Mouse (Mus musculus) spleen, adult 2 months (tissue): ENCODE results near the gene Ajm1. TPM values are rescaled to one million over a fixed set of nuclear protein-coding genes. Genes with fewer than 3 reads are reported as not detected.

Source experiments
- DNase-seq, 2 experiments: peaks; one replicate each; pipeline versions ENCODE4 v3.0.0 to v3.0.0-alpha.2; 2012 to 2021; ENCODE audit warnings: low spot score in 2 of 2, low read depth in 1 of 2
- H3K27ac ChIP-seq: fragments of 200-500 bp; 2 replicates; pipeline ENCODE4 v1.5.1; 2012; ENCODE audit warnings: low read length, inconsistent platforms; ENCODE audit not compliant: insufficient read depth
- H3K27me3 ChIP-seq: fragments of 200-500 bp; 2 replicates; pipeline ENCODE4 v1.6.1; 2012; ENCODE audit warnings: mild to moderate bottlenecking, moderate library complexity, low read length, inconsistent platforms; ENCODE audit not compliant: control insufficient read depth, insufficient read depth
- H3K36me3 ChIP-seq: fragments of 200-500 bp; 2 replicates; pipeline ENCODE4 v1.6.1; 2012; ENCODE audit warnings: mild to moderate bottlenecking, low read length, inconsistent platforms; ENCODE audit not compliant: control insufficient read depth, insufficient read depth
- H3K4me1 ChIP-seq: fragments of 200-500 bp; 2 replicates; pipeline ENCODE4 v1.6.1; 2011; ENCODE audit warnings: inconsistent platforms; ENCODE audit not compliant: control insufficient read depth, insufficient read depth, insufficient read length
- H3K4me3 ChIP-seq: fragments of 200-500 bp; 2 replicates; pipeline ENCODE4 v1.5.1; 2011; ENCODE audit warnings: mild to moderate bottlenecking, inconsistent platforms; ENCODE audit not compliant: insufficient read depth, insufficient read length; ENCODE audit errors: extremely low read depth
- CTCF ChIP-seq: fragments of 200-500 bp; IDR thresholded peaks from 2 replicates; pipeline ENCODE4 v1.5.1; 2011; ENCODE audit warnings: mild to moderate bottlenecking, inconsistent platforms; ENCODE audit not compliant: insufficient read depth, insufficient read length, insufficient replicate concordance; ENCODE audit errors: extremely low read depth
- POLR2A ChIP-seq: fragments of 200-500 bp; IDR thresholded peaks from 2 replicates; pipeline ENCODE4 v1.6.1; 2011; ENCODE audit warnings: low read depth, low read length, inconsistent platforms
- WGBS: fragments of 180-500 bp; shearing (Covaris S2); methylation state at CpG from one replicate; pipeline ENCODE4 v1.1.7; 2018; 5-methylcytosine and 5-hydroxymethylcytosine counted together
- polyA plus RNA-seq: library from polyadenylated mRNA; depleted of rRNA; stranded (reverse); fragments of >200 nt; gene quantifications from 2 replicates; pipeline ENCODE4 v1.2.3, GENCODE M21; 2012

Ajm1 gene
- polyA plus RNA-seq, 1 experiment: 6.3 TPM

DNA sequence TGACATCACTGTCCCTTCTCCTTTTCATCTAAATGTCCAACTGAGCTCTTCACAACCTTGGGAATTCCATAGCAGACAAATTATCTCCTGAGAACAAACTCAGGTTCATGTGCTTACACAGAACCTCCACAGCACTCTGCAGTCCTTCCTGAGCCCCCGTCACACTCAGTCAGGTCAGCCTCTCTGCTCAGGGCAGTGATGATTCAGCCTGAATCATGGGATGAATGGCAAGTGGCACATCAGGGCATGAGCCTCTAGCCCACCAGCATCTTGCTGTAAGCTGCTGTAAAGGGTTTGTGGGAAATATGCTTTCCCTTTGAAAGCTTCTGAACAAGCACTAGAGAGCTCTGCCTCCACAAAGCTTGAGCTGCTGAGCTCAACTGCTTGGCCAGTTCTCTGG lies 17.2 kb upstream of the Ajm1 start:
- H3K4me3 ChIP-seq: no peak overlapping the region
- 87% methylated on average over 1 of the region's 1 CpGs for WGBS
- no peak for DNase-seq
- no peaks in the 10 kb centered on the region for H3K27me3 ChIP-seq
- H3K4me1 ChIP-seq: no peaks in the 10 kb centered on the region
- H3K27ac ChIP-seq: no peak overlapping the region
- TF ChIP-seq CTCF (no peak), POLR2A (no peak)
- H3K36me3 ChIP-seq: peaks cover 39% of the 10 kb centered on the region

DNA sequence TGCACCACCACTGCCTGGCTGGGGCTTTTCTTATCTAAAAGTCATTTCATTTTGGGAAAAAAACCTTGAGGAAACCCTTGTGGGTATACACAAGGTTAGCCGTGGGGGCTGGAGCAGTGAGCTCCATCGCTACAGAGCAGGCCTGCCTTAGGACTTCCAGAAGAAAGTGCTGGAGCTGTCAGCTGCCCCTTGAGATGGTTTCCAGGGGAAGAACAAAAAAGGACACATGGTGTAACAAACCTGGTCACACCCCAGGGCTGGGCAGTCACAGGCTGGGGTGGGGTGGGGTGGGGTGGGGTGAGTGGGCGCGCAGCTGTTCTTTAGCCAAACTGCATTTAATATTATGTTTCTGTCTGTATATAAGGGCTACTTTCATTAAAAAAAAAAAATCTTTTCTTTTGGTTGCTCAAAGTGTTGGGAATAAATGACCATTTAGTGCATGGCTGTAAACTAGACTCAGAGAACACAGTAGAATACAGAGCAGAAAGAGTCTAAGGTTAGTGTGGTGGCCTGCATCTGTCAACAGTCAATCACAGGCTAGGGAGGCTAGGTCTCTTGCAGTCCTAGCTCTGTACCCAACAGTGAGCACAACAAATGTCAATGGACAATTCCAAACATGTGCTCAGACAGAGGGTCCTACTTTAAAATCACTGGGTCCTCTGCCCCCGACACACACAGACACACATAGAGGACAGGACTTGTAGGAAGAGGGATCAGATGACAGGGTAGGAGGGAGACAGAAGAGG lies 15.4 kb upstream of the Ajm1 start:
- Histone ChIP-seq H3K36me3 (peaks cover 40% of the 10 kb centered on the region), H3K27ac (no peak overlapping the region), H3K27me3 (no peaks in the 10 kb centered on the region), H3K4me1 (no peaks in the 10 kb centered on the region), H3K4me3 (no peak overlapping the region)
- no peak for TF ChIP-seq CTCF
- TF ChIP-seq POLR2A: no peak
- DNase-seq: no peak
- WGBS: 94% methylated on average over 5 of the region's 5 CpGs

DNA sequence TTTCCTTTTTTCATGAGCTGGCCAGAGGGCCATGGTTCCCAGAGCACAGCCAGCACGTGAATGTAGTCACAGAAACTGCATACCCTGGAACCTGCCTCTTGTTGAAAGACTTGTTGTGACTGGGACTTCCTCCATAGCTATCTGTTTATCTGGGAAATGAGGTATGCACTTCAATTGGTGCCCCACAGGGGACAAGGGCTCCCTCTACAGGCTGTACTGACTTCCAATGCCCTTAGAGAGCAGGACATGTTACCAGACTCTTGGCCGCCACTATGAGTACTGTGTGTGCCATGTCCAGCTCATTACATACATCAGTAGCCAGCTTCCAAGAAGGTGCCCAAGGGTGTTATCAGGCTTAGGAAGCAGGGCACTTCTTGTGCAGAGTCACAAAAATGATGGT lies 10.3 kb upstream of the Ajm1 start:
- peak in 1 of 2 experiments; percentile 33 for DNase-seq
- H3K4me1 ChIP-seq: no peaks in the 10 kb centered on the region
- no peak overlapping the region for H3K27ac ChIP-seq
- peak; percentile 26; the same call in 1 of the 2 replicates for TF ChIP-seq CTCF
- TF ChIP-seq POLR2A: no peak
- H3K4me3 ChIP-seq: no peak overlapping the region
- WGBS: 72% methylated on average over 2 of the region's 2 CpGs
- no peaks in the 10 kb centered on the region for H3K27me3 ChIP-seq
- peaks cover 19% of the 10 kb centered on the region for H3K36me3 ChIP-seq

DNA sequence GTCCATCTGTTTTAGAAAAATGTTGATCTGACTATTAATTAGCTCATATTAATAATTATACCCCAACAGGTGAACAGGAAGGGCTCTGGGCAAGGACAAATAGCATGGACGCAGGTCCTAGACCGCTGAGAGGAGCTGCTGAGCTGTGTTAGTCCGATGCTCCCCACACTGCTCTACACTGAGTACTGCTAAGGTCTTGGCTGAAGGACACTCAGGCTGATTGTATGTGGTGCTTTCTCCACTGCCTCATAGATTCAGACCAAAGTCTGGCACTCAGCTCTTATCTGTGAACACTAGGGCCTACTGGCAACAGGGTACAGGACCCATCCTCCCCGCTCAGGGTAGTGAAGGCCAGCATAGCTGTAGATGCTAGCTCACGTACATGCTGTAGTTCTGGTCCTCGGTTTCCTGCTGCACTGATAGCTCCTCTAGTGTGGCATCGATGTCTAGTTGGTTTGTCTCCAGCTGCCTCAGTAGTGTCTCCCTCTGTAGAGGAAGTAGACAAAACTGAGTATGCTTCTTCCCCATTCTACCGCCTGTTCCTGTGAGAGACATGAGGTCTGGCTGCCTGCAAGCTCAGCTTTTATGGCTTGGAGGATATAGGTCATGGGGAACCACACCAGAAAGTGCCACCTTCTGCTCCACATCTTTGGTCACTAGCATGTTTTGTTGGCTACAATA lies 6.8 kb upstream of the Ajm1 start:
- DNase-seq: no peak
- peaks cover 11% of the 10 kb centered on the region for H3K36me3 ChIP-seq
- 78% methylated on average over 8 of the region's 8 CpGs for WGBS
- TF ChIP-seq POLR2A: no peak
- TF ChIP-seq CTCF: no peak
- no peaks in the 10 kb centered on the region for H3K4me1 ChIP-seq
- no peak overlapping the region; the same call in 1 of the 2 replicates for H3K27ac ChIP-seq
- H3K27me3 ChIP-seq: no peaks in the 10 kb centered on the region
- H3K4me3 ChIP-seq: no peak overlapping the region

DNA sequence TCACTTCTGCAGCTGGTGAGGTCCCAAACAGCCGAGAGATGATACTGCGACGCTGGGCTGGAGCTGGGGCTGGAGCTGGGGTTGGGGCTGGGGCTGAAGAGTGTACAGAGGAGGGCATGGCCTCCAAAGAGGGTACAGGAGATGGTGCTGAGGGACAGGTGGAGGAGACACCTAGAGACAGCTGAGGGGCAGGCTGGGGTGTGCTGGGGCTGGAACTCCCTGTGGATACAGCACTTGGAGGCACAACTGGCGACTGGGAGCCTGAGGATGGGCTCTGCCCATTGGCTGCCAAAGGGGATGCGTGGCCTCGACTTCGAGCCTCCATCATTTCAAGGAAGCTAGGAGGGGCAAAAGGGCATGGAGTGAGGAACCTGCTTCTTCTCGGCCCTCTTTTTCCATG lies 5.7 kb upstream of the Ajm1 start:
- TF ChIP-seq CTCF (no peak), POLR2A (no peak)
- DNase-seq: no peak
- no peak overlapping the region for H3K4me3 ChIP-seq
- no peak overlapping the region for H3K27ac ChIP-seq
- H3K27me3 ChIP-seq: no peaks in the 10 kb centered on the region
- no peaks in the 10 kb centered on the region for H3K4me1 ChIP-seq
- 91% methylated on average over 8 of the region's 8 CpGs for WGBS
- H3K36me3 ChIP-seq: peaks cover 9% of the 10 kb centered on the region

DNA sequence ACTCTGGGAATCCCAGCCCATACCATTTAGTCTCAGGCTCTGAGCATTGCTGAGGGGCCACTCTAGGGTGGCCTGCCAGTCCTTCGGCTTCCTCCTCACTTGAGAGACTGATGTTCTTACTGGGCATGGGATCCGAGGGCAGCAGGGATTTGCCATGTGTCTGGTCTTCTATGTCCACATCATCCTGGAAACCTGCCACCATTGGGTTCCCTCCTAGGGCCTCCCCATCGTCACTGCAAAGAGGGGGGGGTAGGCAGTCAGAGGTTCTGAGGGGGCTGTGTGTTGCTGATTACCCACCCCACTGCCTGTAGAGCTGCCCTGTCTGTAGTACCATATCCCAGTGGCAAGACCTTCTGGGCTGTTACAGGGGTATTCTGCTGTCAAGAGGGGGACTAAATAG lies 4.0 kb upstream of the Ajm1 start:
- no peak for DNase-seq
- H3K4me3 ChIP-seq: no peak overlapping the region
- H3K27ac ChIP-seq: no peak overlapping the region
- H3K27me3 ChIP-seq: no peaks in the 10 kb centered on the region
- WGBS: 84% methylated on average over 3 of the region's 3 CpGs
- TF ChIP-seq CTCF (no peak), POLR2A (no peak)
- H3K36me3 ChIP-seq: peaks cover 9% of the 10 kb centered on the region
- peaks cover 3% of the 10 kb centered on the region; the same call in 1 of the 2 replicates for H3K4me1 ChIP-seq

DNA sequence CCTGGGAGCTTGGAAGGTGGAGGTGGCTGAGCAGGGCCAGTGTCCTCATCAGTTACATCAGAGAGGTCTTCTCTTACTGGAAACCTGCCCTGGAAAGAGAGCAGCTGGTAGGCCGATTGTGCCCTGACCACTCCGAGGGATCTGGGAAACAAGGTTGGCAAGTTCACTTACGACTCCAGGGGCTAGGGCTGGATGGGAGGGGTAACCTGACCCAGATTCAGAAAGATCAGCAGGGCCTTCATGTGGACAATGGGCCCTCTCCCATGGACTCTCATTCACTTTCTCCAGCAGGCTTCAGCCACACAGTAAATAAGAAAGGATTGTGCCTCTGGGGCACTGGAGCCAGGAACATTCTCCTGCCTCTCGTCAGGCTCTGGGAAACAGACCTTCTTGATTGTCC lies 3.3 kb upstream of the Ajm1 start:
- TF ChIP-seq POLR2A (no peak), CTCF (no peak)
- Histone ChIP-seq H3K27me3 (peaks cover under 1% of the 10 kb centered on the region; the same call in 1 of the 2 replicates), H3K4me3 (no peak overlapping the region), H3K4me1 (peaks cover 7% of the 10 kb centered on the region; the same call in 1 of the 2 replicates), H3K36me3 (peaks cover 9% of the 10 kb centered on the region), H3K27ac (no peak overlapping the region)
- WGBS: 93% methylated on average over 4 of the region's 4 CpGs
- no peak for DNase-seq
